Mouse (Mus musculus) neutrophil, adult 5-6 weeks (primary cell): Measurements from ENCODE around the gene Carmil2. TPM values are rescaled to one million over a fixed set of nuclear protein-coding genes. Genes with fewer than 3 reads are reported as not detected.

Experiments used
- ATAC-seq: fragments of 151-379, 151-347 bp; 2 replicates; pipeline ENCODE4 v1.8.0; 2017; ENCODE audit warnings: mild to moderate bottlenecking, moderate TSS enrichment; ENCODE audit not compliant: insufficient number of reproducible peaks, poor library complexity, low FRiP score, severe bottlenecking; ENCODE audit errors: extremely low read depth
- total RNA-seq: library from RNA; stranded (forward); fragments of 200-1000 nt; gene quantifications from 2 replicates; pipeline ENCODE4 v1.2.3, GENCODE M21; 2017

Carmil2 gene
- total RNA-seq, 1 experiment from 2014 or later, result 29.7 TPM

GRCm38 (mm10) chr8:105694051-105694799 is 8.2 kb downstream of the Carmil2 start:
- ATAC-seq, result no peak

- ATAC-seq, result no peak
Measured at GRCm38 (mm10) chr8:105695080-105695780, 9.2 kb downstream of the Carmil2 start.

DNA sequence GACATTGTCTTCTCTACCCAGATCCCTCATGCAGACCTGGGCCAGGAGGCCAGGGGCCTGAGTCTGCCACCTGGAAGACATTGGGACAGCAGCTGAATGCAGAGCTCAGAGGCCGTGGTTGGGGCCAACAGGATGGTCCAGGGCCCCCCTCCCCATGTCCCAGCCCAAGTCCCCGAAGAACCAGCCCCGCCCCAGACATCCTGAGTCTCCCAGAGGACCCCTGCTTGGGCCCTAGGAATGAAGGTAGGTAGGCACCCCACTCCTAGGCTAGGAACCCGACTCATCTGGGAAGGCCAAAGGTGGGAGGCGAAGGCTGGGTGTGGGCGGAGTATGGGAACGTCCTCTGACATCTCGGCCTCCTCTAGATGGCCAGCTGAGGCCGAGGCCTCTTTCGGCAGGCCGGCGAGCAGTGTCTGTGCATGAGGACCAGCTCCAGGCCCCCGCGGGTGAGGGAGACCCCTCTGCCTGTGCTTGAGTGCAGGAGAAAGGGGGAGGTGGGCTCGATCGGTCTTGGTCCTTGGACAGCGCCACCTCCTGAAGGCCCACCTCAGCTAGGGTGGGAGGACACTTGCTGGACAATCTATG is 11.2 kb downstream of the Carmil2 start:
- no peak for ATAC-seq

DNA sequence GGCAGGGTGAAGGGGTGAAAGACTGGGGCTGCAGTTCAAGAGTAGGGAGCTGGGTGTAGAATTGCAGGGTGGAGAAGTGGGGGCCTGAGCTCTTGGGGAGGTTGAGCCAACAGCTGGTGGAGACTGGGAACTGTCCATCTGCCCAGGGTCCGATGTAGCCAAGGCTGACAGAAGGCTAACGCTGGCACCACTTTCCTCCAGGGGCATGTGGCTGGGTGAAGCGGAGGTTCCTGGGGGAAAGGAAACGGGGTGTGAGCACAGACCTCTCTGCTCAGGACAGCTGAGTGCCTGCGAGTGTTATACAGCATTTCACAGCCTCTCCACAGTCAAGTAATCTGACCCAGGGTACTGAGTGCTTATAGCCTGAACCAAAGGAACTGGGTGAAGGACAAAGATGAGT is 12.7 kb downstream of the Carmil2 start:
- ATAC-seq, result no peak

- no peak for ATAC-seq
Measured at GRCm38 (mm10) chr8:105699488-105700215, 13.6 kb downstream of the Carmil2 start.

- peak; percentile 54 for ATAC-seq
Measured at GRCm38 (mm10) chr8:105700566-105700965, 14.5 kb downstream of the Carmil2 start.

GRCm38 (mm10) chr8:105700966-105701824 is 15.1 kb downstream of the Carmil2 start, which contains the start of the genes Acd and Pard6a:
Gene Acd (minus strand): TSS chr8:105701102.
Gene Pard6a (plus strand): TSS chr8:105701148.
- ATAC-seq, result peak; percentile 70

DNA sequence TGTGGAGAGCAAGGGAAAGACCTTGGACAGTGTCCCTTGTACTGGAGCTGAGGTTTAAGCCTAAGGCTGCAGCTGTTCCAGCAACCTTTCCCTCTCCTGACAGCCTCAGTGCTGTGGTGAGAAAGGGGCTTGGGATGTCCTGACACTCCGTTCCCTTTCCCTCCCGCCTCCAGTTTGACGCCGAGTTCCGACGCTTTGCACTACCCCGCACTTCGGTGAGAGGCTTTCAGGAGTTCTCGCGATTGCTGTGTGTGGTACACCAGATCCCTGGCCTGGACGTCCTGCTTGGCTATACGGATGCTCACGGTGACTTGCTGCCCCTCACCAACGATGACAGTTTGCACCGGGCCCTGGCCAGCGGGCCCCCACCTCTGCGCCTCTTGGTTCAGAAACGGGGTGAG is 15.9 kb downstream of the Carmil2 start:
- ATAC-seq, result no peak

GRCm38 (mm10) chr8:105702731-105703415 is 16.8 kb downstream of the Carmil2 start:
- ATAC-seq, result no peak

DNA sequence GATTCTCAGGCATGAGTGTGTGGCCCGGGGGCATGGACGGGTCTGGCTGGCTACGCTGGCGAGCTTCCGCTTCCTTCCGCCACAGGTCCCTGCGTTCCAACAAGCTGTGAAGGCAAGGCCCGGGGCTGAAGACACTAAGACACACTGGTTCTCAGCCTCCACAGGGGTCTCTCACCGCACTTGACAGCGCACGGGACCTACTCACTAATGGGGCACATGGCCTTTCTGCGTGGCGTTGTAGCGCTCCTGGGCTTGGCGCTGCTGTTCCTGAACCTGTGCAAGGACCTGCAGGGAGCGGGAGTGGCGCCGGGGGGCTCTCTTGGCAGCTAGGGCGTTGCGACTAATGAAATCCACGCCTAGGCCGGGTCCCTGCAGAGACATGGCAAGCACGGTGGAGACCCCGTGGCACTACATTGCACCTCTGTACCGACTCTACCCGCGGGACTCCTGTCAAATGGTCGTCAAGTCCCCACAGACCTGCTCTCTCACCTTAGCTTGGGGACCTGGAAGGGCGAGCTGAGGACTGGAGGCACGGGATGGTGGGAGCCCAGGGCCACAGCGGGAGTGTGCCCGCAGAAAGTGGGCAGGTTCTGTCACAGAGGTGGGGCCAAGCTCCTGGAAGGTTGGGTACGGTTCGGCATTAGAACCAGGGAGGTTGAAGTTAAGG is 18.2 kb downstream of the Carmil2 start:
- ATAC-seq, result no peak

- no peak for ATAC-seq
Measured at GRCm38 (mm10) chr8:105704955-105705354, 18.9 kb downstream of the Carmil2 start.

- ATAC-seq, result no peak
Measured at GRCm38 (mm10) chr8:105706426-105706825, 20.4 kb downstream of the Carmil2 start.

DNA sequence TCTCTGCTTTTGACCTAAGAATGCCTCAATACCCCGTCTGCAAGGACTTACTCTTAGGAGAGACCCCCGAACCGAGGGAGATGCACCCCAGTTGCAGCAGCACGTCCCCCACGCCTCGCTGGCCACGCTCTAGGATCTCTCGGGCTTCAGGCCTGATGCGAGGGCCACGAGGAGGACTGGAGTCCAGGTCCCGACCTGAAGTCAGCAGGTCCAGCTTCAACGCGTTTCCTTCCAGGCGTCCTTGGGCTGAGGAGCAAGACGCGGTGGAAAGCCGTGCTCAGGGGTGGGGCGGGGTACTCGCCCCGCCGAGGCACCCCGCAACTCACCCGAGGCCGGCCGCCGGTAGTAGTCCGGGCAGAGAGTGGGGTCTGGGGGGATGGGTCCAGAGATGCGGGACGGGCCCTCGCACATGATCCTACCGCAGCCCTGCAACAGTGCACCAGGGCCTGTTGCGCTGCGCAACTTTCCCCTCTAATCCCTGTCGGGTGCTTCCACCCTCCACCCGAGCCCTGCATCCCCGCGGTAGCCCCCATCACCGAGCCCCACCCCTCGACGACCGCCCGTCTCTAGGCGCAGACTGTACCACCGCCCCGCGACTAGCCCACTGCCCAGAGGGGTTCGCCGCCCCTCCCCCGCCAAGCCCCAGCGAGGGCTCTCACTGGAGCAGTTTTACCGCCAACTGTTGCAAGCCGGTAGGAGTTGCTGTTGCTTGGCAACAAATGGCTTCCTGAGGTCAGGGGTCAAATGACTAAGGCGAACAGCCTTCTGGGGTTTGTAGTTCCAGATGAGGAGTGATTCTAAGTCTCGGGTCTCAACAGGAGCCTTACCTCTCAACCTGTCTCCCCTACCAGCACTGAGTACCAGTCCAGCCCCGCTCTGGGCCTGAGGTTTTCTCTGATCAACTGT is 21.7 kb downstream of the Carmil2 start, which contains the start of the genes 4933405L10Rik and Enkd1:
4933405L10Rik (plus strand) TSS at position 158 of the 906 bp plus-strand sequence.
Enkd1 (minus strand) TSS at position 713 of the 906 bp plus-strand sequence.
- peak; percentile 90 for ATAC-seq

GRCm38 (mm10) chr8:105708675-105709074 is 22.6 kb downstream of the Carmil2 start:
- ATAC-seq, result no peak

- no peak for ATAC-seq
Measured at GRCm38 (mm10) chr8:105709317-105709716, 23.2 kb downstream of the Carmil2 start.

- ATAC-seq, result no peak
Measured at GRCm38 (mm10) chr8:105712286-105712685, 26.2 kb downstream of the Carmil2 start.
